Mouse (Mus musculus) E14TG2a.4 (cell line): ENCODE results near the gene Pkp3.

Experiments
- CTCF ChIP-seq: conservative IDR thresholded peaks from 2 replicates; pipeline ENCODE4 v1.5.1; 2014; ENCODE audit warnings: low read length
- POU5F1 ChIP-seq: IDR thresholded peaks from 2 replicates; pipeline ENCODE4 v1.6.1; 2014; ENCODE audit warnings: low read length, borderline replicate concordance

DNA sequence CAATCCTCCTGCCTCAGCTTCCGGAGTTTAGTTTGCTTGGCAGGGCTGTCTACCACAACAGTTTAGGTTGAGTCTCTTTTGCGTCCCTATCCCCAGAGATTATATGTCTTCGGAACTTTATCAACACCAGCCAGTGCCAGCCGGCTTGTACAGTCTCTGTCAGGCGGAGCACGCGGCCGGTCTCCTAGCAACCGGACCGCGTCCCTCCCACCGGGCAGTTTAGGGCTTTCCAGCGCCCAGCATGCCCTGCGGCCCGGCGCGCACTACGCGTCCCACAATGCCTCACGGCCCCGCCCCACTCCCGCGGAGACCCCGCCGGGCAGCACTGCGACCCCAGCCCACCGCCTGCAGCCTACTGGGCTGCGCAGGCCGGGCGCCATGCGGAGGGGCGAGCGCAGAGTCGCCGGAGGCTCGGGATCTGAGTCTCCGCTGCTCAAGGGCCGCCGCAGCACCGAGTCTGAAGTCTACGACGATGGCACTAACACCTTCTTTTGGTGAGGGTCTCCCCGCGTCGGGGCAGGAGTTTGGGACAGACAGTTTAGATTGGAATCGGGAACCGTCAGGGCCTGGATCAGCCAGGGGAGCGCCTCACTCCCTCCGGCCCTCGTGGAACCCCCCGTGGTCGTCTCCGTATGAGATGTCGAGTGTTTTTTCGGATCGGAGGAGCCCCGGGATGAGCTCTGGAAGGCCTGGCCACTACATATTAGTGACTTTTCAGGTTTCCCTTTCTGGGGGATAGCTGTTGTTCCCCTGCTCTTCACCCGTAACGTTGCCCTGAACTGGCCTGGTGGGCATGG lies 53.2 kb downstream of the Pkp3 start:
- TF ChIP-seq CTCF = no peak
- no peak for TF ChIP-seq POU5F1
